Mouse (Mus musculus) ES-E14 (cell line): Measurements from ENCODE around the gene Med1. TPM values are rescaled to one million over a fixed set of nuclear protein-coding genes. Genes with fewer than 3 reads are reported as not detected.

Source experiments
- DNase-seq: peaks from one replicate; pipeline ENCODE4 v3.0.0-alpha.2; 2013; ENCODE audit warnings: low read depth, low spot score
- H3K27ac ChIP-seq: 2 replicates; pipeline ENCODE4 v1.5.1; 2012; ENCODE audit warnings: low read depth, mild to moderate bottlenecking, low read length, moderate library complexity, mixed read lengths; ENCODE audit not compliant: poor library complexity, insufficient read depth, severe bottlenecking
- H3K36me3 ChIP-seq: 2 replicates; pipeline ENCODE4 v1.6.1; 2012; ENCODE audit warnings: mild to moderate bottlenecking, low read length, moderate library complexity, mixed read lengths; ENCODE audit not compliant: control insufficient read depth, poor library complexity, insufficient read depth, severe bottlenecking
- H3K4me1 ChIP-seq, 2 experiments: fragments of 150-350 bp in 1 of 2; sonication (generic) in 1 of 2; 2 replicates each; pipeline ENCODE4 v1.6.1; 2012; ENCODE audit warnings: low read length in 2 of 2, mild to moderate bottlenecking in 1 of 2, mixed read lengths in 1 of 2; ENCODE audit not compliant: control insufficient read depth in 2 of 2, insufficient read depth in 2 of 2, poor library complexity in 1 of 2
- H3K4me3 ChIP-seq, 2 experiments: fragments of 150-350 bp in 1 of 2; sonication (generic) in 1 of 2; 2 replicates each; pipeline ENCODE4 v1.5.1; 2012; ENCODE audit warnings: low read length in 2 of 2, low read depth in 1 of 2, mild to moderate bottlenecking in 1 of 2, mixed read lengths in 1 of 2; ENCODE audit not compliant: insufficient read depth in 1 of 2, poor library complexity in 1 of 2, severe bottlenecking in 1 of 2
- H3K9ac ChIP-seq: 2 replicates; pipeline ENCODE4 v1.6.1; 2012; ENCODE audit warnings: low read depth, mild to moderate bottlenecking, low read length, mixed read lengths; ENCODE audit not compliant: poor library complexity, insufficient read depth, severe bottlenecking
- H3K9me3 ChIP-seq: fragments of 150-350 bp; sonication (generic); 2 replicates; pipeline ENCODE4 v1.6.1; 2012; ENCODE audit warnings: low read depth, mild to moderate bottlenecking, low read length; ENCODE audit not compliant: control insufficient read depth, insufficient read depth
- CHD2 ChIP-seq: IDR thresholded peaks from 2 replicates; pipeline ENCODE4 v1.6.1; 2014; ENCODE audit warnings: mild to moderate bottlenecking, low read depth, low read length, inconsistent platforms
- HCFC1 ChIP-seq: IDR thresholded peaks from 2 replicates; pipeline ENCODE4 v1.6.1; 2012; ENCODE audit warnings: low read length, inconsistent platforms, borderline replicate concordance; ENCODE audit not compliant: insufficient read depth
- MAFK ChIP-seq: IDR thresholded peaks from 2 replicates; pipeline ENCODE4 v1.6.1; 2014; ENCODE audit warnings: mild to moderate bottlenecking, low read depth, low read length, inconsistent platforms; ENCODE audit not compliant: insufficient read depth
- ZC3H11A ChIP-seq: IDR thresholded peaks from 2 replicates; pipeline ENCODE4 v1.6.1; 2012; ENCODE audit warnings: low read depth, mild to moderate bottlenecking, inconsistent platforms, low read length, borderline replicate concordance
- ZNF384 ChIP-seq: IDR thresholded peaks from 2 replicates; pipeline ENCODE4 v1.6.1; 2012; ENCODE audit warnings: low read depth, low read length, inconsistent platforms
- in situ Hi-C, 2 experiments: fragments of 600-800 bp; cut with MboI; formaldehyde crosslinking; loops; one replicate each; pipeline ENCODE4 v1.15.1; 2025; ENCODE audit warnings: low sequenced_read_pairs in 2 of 2, inconsistent platforms in 1 of 2; ENCODE audit not compliant: unreplicated experiment in 2 of 2
- total RNA-seq: library from RNA; depleted of rRNA; stranded (reverse); fragments of 300-350 nt; gene quantifications from 2 replicates; pipeline ENCODE4 v1.2.3, GENCODE M21; 2012

The Med1 gene
- total RNA-seq, 1 experiment = 27.9 TPM

GRCm38 (mm10) chr11:98168400-98168799 is 24.7 kb downstream of the Med1 start:
- TF ChIP-seq HCFC1 (no peak), MAFK (no peak), ZC3H11A (no peak), ZNF384 (no peak), CHD2 (no peak)
- in situ Hi-C loops = no loop called here
- Histone ChIP-seq H3K9ac (no peak overlapping the region), H3K4me1 (no peaks in the 10 kb centered on the region), H3K36me3 (peaks cover 25% of the 10 kb centered on the region), H3K27ac (no peak overlapping the region), H3K9me3 (no peaks in the 10 kb centered on the region), H3K4me3 (no peak overlapping the region)
- no peak for DNase-seq

GRCm38 (mm10) chr11:98155094-98155493 is 38.0 kb downstream of the Med1 start:
- TF ChIP-seq ZNF384 (no peak), HCFC1 (no peak), CHD2 (no peak)
- Histone ChIP-seq H3K9ac (no peak overlapping the region), H3K4me1 (0 out of 4 replicates have a peak, but pooled peaks cover 0 to 2% of the 10 kb centered on the region in 2 experiments), H3K36me3 (peaks cover 26% of the 10 kb centered on the region), H3K4me3 (no peak overlapping the region), H3K27ac (no peak overlapping the region), H3K9me3 (no peaks in the 10 kb centered on the region)
- DNase-seq = no peak
- in situ Hi-C loops = no loop called here

- no peak overlapping the region for H3K27ac ChIP-seq
- no peak for DNase-seq
- TF ChIP-seq ZC3H11A (no peak), MAFK (no peak), HCFC1 (no peak), CHD2 (no peak; the same call in 1 of the 2 replicates), ZNF384 (0 out of 2 replicates have a peak, but pooled peaks have one; percentile 15)
- in situ Hi-C loops = no loop called here
- H3K4me1 ChIP-seq = peaks cover 0 to 2% of the 10 kb centered on the region in 2 experiments; a peak in 1 of 4 replicates
- H3K36me3 ChIP-seq = peaks cover 7% of the 10 kb centered on the region
- H3K9ac ChIP-seq = no peak overlapping the region
- no peaks in the 10 kb centered on the region for H3K9me3 ChIP-seq
- no peak overlapping the region for H3K4me3 ChIP-seq
Observed at GRCm38 (mm10) chr11:98150625-98151156, 42.4 kb downstream of the Med1 start.

GRCm38 (mm10) chr11:98149786-98150624 is 43.1 kb downstream of the Med1 start, which contains the start of gene Fbxl20:
Gene Fbxl20 (minus strand): TSS chr11:98150403.
- no peak for TF ChIP-seq HCFC1
- TF ChIP-seq ZC3H11A = no peak
- TF ChIP-seq CHD2 = no peak; the same call in 1 of the 2 replicates
- no peak for TF ChIP-seq ZNF384
- TF ChIP-seq MAFK = no peak
- H3K36me3 ChIP-seq = peaks cover 1% of the 10 kb centered on the region; the same call in 1 of the 2 replicates
- peak within 1 kb of the TSS; percentile 93 for H3K9ac ChIP-seq
- peak within 1 kb of the TSS; percentile 24 for H3K27ac ChIP-seq
- in situ Hi-C loops = no loop called here
- H3K4me3 ChIP-seq = peak within 1 kb of the TSS; percentile 81 to 96
- H3K4me1 ChIP-seq = peaks cover 0 to 5% of the 10 kb centered on the region in 2 experiments; a peak in 3 of 4 replicates
- H3K9me3 ChIP-seq = no peaks in the 10 kb centered on the region
- DNase-seq = peak; percentile 89
